8 mouse cellular contexts compared by ENCODE assay signal in the genomic region with DNA sequence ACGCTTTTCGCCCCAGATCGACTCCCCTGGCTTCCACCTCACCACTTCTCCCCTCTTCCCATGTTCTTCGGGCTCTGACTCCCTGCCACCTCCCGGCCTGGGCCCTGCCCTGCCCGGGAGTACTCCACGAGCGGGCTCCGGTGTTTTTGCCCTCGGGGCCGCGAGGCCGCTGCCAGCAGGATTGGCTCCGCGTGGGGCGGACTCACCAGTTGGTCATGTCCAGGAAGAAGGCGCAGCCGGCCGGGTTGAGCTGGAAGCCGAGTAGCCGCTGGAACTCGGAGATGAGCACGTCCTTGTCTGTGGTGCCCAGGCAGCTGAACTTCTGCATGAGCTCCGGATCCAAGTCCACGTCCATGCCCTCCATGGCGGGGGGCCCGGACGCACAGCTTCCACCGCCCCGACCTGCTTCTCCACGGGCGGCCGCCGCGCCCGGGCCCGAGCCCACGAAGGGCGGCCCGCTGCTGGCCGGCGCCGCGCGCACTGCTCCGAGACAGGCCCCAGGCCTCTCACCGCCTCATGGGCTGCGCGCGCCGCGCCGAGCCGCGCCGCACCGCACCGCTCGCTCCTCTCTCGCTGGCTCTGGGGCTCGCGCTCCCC. TPM values are rescaled to one million over a fixed set of nuclear protein-coding genes. Genes with fewer than 3 reads are reported as not detected.
A peak's percentile ranks its signal among the peaks of the same experiment; 100 is the strongest.
DNase-seq lines count a peak whose midpoint lies in the region; ATAC-seq and TF ChIP-seq lines count a peak whose summit lies in the region.

No protein-coding gene starts in this region.

- H3K4me2 ChIP-seq in embryonic facial prominence, embryonic 12.5 days (replicated peaks), result peak overlapping the region; percentile 94
- H3K4me2 ChIP-seq in liver, embryonic 11.5 days, result peak overlapping the region; percentile 97

- intact Hi-C loops in heart, adult 2 months (cut with DNase I), result no loop called here

- no peaks in the 10 kb centered on the region for H3K9me3 ChIP-seq in embryonic facial prominence, embryonic 12.5 days
- no peaks in the 10 kb centered on the region for H3K9me3 ChIP-seq in liver, embryonic 11.5 days (ENCODE audit: control insufficient read depth, low read length)

- TF ChIP-seq CTCF in heart, adult 2 months (IDR thresholded peaks at IDR 0.05), result no peak

- peak; percentile 36 to 56 for DNase-seq in right cerebral cortex, adult 2 months (ENCODE audit: low spot score in 2 of 2)
- no peak for DNase-seq in right cerebral cortex, adult 18-20 months
- DNase-seq in heart, adult 2 months, result peak in 1 of 2 experiments; percentile 76
- peak; percentile 61 to 70 for DNase-seq in kidney, adult 8-10 months
- DNase-seq in liver, embryonic 11.5 days (ENCODE audit: low spot score), result peak; percentile 72
- peak; percentile 63 for DNase-seq in naive thymus-derived CD4-positive, alpha-beta T cell, adult 2 months (ENCODE audit: low read depth)
- DNase-seq in testis, postnatal 10 days (ENCODE audit: low spot score), result peak; percentile 76

- H3K9ac ChIP-seq in embryonic facial prominence, embryonic 12.5 days, result peak overlapping the region; percentile 99
- peak overlapping the region; percentile 90 for H3K9ac ChIP-seq in heart, adult 2 months (ENCODE audit: low read depth, low read length)
- H3K9ac ChIP-seq in liver, embryonic 11.5 days (ENCODE audit: low read depth, low read length), result peak overlapping the region; percentile 91

- TF ChIP-seq EP300 in heart, adult 2 months (IDR thresholded peaks at IDR 0.05; ENCODE audit: insufficient read depth, low read depth, low read length), result no peak

- H3K4me3 ChIP-seq in embryonic facial prominence, embryonic 12.5 days, result peak overlapping the region; percentile 100
- peak overlapping the region; percentile 81 for H3K4me3 ChIP-seq in heart, adult 2 months
- H3K4me3 ChIP-seq in liver, embryonic 11.5 days (ENCODE audit: low read depth, low read length), result peak overlapping the region; percentile 99

- peaks cover 4% of the 10 kb centered on the region for H3K79me2 ChIP-seq in heart, adult 2 months (replicated peaks; ENCODE audit: control insufficient read depth, insufficient read depth, low read length)

- WGBS in embryonic facial prominence, embryonic 12.5 days, result under 1% methylated on average over 62 of the region's 62 CpGs
- under 1% methylated on average over 42 of the region's 62 CpGs for WGBS in heart, adult 2 months
- 0% methylated on average over 58 of the region's 62 CpGs for WGBS in liver, embryonic 11.5 days

- no peaks in the 10 kb centered on the region for H3K27me3 ChIP-seq in embryonic facial prominence, embryonic 12.5 days
- H3K27me3 ChIP-seq in heart, adult 2 months (ENCODE audit: control insufficient read depth, insufficient read depth, low read length), result no peaks in the 10 kb centered on the region
- H3K27me3 ChIP-seq in liver, embryonic 11.5 days (replicated peaks; ENCODE audit: control insufficient read depth, insufficient read depth, low read length), result no peaks in the 10 kb centered on the region

- no peak for TF ChIP-seq POLR2A in heart, adult 2 months (IDR thresholded peaks at IDR 0.05; ENCODE audit: insufficient read depth, low read depth, low read length)

- H3K36me3 ChIP-seq in embryonic facial prominence, embryonic 12.5 days, result no peaks in the 10 kb centered on the region
- no peaks in the 10 kb centered on the region; the same call in 1 of the 2 replicates for H3K36me3 ChIP-seq in heart, adult 2 months (ENCODE audit: control insufficient read depth, insufficient read depth, low read length)
- no peaks in the 10 kb centered on the region; the same call in 1 of the 2 replicates for H3K36me3 ChIP-seq in liver, embryonic 11.5 days (ENCODE audit: control insufficient read depth, insufficient read depth, low read length)

- H3K4me1 ChIP-seq in embryonic facial prominence, embryonic 12.5 days, result peaks cover 22% of the 10 kb centered on the region
- H3K4me1 ChIP-seq in heart, adult 2 months (ENCODE audit: control insufficient read depth, insufficient read depth, low read length), result peaks cover 8% of the 10 kb centered on the region
- peaks cover 38% of the 10 kb centered on the region for H3K4me1 ChIP-seq in liver, embryonic 11.5 days (replicated peaks; ENCODE audit: control insufficient read depth, insufficient read depth, low read length)

- ATAC-seq in embryonic facial prominence, embryonic 12.5 days (ENCODE audit: insufficient number of reproducible peaks, insufficient read depth, low FRiP score, low TSS enrichment), result peak; percentile 71
- peak; percentile 14 for ATAC-seq in liver, embryonic 11.5 days (replicated peaks; ENCODE audit: low FRiP score)

- peak overlapping the region; percentile 87 for H3K27ac ChIP-seq in embryonic facial prominence, embryonic 12.5 days
- peak overlapping the region; percentile 87 for H3K27ac ChIP-seq in heart, adult 2 months
- H3K27ac ChIP-seq in liver, embryonic 11.5 days (ENCODE audit: low read depth, low read length), result peak overlapping the region; percentile 89

RNA-seq across cellular contexts. Expression of gene D17Wsu92e, which starts 0.4 kb away (rescaled TPM):
- 17.9 and 18.9 TPM in 2 replicates for polyA plus RNA-seq in embryonic facial prominence, embryonic 12.5 days (2016; fragmentation: Nextera tagmentation; extraction: Ambion mirVana)
- 100 to 1,000 TPM; 136 to 151 TPM for total RNA-seq in heart, adult 2 months (2021)
- polyA plus RNA-seq in heart, adult 2 months (2012; rRNA removed), result 112 and 163 TPM in 2 replicates
- polyA plus RNA-seq in liver, embryonic 11.5 days (2014; fragmentation: Nextera tagmentation; extraction: Ambion mirVana), result 19.2 and 22.7 TPM in 2 replicates

RNA-seq across cellular contexts. Expression of gene Snrpc, which starts 17.9 kb away (rescaled TPM):
- 348 and 358 TPM in 2 replicates for polyA plus RNA-seq in embryonic facial prominence, embryonic 12.5 days (2016; fragmentation: Nextera tagmentation; extraction: Ambion mirVana)
- 10 to 100 TPM; 44.5 to 55.2 TPM for total RNA-seq in heart, adult 2 months (2021)
- polyA plus RNA-seq in heart, adult 2 months (2012; rRNA removed), result 43.4 and 52.4 TPM in 2 replicates
- polyA plus RNA-seq in liver, embryonic 11.5 days (2014; fragmentation: Nextera tagmentation; extraction: Ambion mirVana), result 305 and 315 TPM in 2 replicates

RNA-seq across cellular contexts. Expression of gene Uhrf1bp1, which starts 36.2 kb away (rescaled TPM):
- 9.2 and 10.1 TPM in 2 replicates for polyA plus RNA-seq in embryonic facial prominence, embryonic 12.5 days (2016; fragmentation: Nextera tagmentation; extraction: Ambion mirVana)
- total RNA-seq in heart, adult 2 months (2021), result 10 to 100 TPM; 14.7 to 19.4 TPM
- 5.3 and 10.1 TPM in 2 replicates for polyA plus RNA-seq in heart, adult 2 months (2012; rRNA removed)
- polyA plus RNA-seq in liver, embryonic 11.5 days (2014; fragmentation: Nextera tagmentation; extraction: Ambion mirVana), result 9.2 and 9.4 TPM in 2 replicates
